Mouse (Mus musculus) lung, adult 10 weeks (tissue): ENCODE data around the gene Olfr1250. TPM values are rescaled to one million over a fixed set of nuclear protein-coding genes. Genes with fewer than 3 reads are reported as not detected.

Experiments
- polyA plus RNA-seq: library from polyadenylated mRNA; stranded (reverse); fragments of 350-450 nt; fragmentation: Illumina TruSeq; extraction: RNeasy Lipid Tissue Mini Kit (QIAGEN cat#74804); gene quantifications from one replicate; pipeline ENCODE4 v1.2.3, GENCODE M21; 2014; ENCODE audit warnings: low read depth, low replicate concordance; ENCODE audit not compliant: insufficient read depth

Olfr1250 gene
- polyA plus RNA-seq, result not detected

GRCm38 (mm10) chr2:89661367-89661766 is at the start of gene Olfr1250:
Gene Olfr1250 (minus strand): TSS chr2:89661467.

GRCm38 (mm10) chr2:89671836-89672235 is 10.6 kb upstream of the Olfr1250 start, which contains the start of gene Olfr1251:
Gene Olfr1251 (minus strand): TSS chr2:89671936.

GRCm38 (mm10) chr2:89634883-89635282 is 26.4 kb downstream of the Olfr1250 start, which contains the start of gene Olfr1249:
Gene Olfr1249 (minus strand): TSS chr2:89634983.

DNA sequence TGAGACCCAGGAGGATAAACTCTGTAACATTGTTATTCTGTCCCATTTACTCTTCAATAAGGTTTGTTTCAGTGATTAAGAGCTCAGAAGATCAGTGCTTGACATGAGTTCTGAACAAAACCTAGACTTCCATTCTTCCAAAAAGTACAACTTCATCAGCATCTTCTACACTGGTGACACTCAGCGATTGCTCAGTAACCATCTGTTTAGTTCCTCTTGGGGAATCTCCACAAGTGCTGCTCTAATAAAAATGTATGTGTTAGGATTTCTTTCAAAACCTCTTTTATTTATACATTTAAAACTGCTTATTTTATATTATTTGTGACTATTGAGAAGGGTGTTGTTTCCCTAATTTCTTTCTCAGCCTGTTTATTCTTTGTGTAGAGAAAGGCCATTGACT is 43.1 kb downstream of the Olfr1250 start, which contains the start of gene Olfr1248:
Olfr1248 (minus strand) TSS at position 101 of the 400 bp plus-strand sequence.

DNA sequence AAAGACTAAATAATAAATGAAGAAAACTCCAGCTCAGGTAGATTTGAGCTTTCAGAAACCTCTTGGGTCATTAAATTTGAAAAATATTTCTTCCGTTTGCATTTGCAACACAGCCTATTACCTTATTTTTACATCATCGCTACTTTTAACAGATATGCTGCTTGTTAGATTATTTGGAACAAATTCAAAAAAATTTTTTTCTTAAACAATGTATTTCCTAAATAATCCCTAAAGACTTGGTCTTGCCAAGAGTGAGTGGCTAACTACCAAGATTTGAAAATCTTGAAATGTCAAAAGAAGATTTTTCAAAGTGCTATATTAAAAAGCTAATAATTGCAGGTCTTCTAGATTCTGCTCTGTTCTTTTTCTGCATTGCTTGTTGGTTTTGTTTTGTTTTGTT is 47.2 kb downstream of the Olfr1250 start, which contains the start of gene Olfr1247:
Olfr1247 (minus strand) TSS at position 101 of the 400 bp plus-strand sequence.

Other genes starting within 250 kb of the Olfr1250 start
- gene Olfr1239, start 241.1 kb downstream of the Olfr1250 start, polyA plus RNA-seq, result not detected
- gene Olfr1240, start 218.5 kb downstream of the Olfr1250 start, polyA plus RNA-seq, result not detected
- gene Olfr1241, start 174.3 kb downstream of the Olfr1250 start, polyA plus RNA-seq, result not detected
- not detected for gene Olfr1242, start 163.1 kb downstream of the Olfr1250 start, polyA plus RNA-seq
- not detected for gene Olfr1243, start 130.0 kb downstream of the Olfr1250 start, polyA plus RNA-seq
- not detected for gene Olfr1245, start 83.0 kb downstream of the Olfr1250 start, polyA plus RNA-seq
- not detected for gene Olfr1246, start 68.3 kb downstream of the Olfr1250 start, polyA plus RNA-seq
- not detected for gene Olfr1247, start 47.3 kb downstream of the Olfr1250 start, polyA plus RNA-seq
- not detected for gene Olfr1248, start 43.2 kb downstream of the Olfr1250 start, polyA plus RNA-seq
- gene Olfr1249, start 26.5 kb downstream of the Olfr1250 start, polyA plus RNA-seq, result not detected
- not detected for gene Olfr1251, start 10.5 kb upstream of the Olfr1250 start, polyA plus RNA-seq
- not detected for gene Olfr1252, start 63.5 kb upstream of the Olfr1250 start, polyA plus RNA-seq
- not detected for gene Olfr1253, start 95.6 kb upstream of the Olfr1250 start, polyA plus RNA-seq
- not detected for gene Olfr1254, start 132.2 kb upstream of the Olfr1250 start, polyA plus RNA-seq
- not detected for gene Olfr1255, start 150.6 kb upstream of the Olfr1250 start, polyA plus RNA-seq
- gene Olfr1256, start 180.1 kb upstream of the Olfr1250 start, polyA plus RNA-seq, result not detected
- not detected for gene Olfr48, start 186.7 kb upstream of the Olfr1250 start, polyA plus RNA-seq
- not detected for gene Olfr1257, start 217.0 kb upstream of the Olfr1250 start, polyA plus RNA-seq